Mouse (Mus musculus) cerebellum, adult 9-10 months (tissue): ENCODE measurements around the gene Zfhx3.

Experiments used
- DNase-seq: peaks from one replicate; pipeline ENCODE4 v3.0.0; 2022

Zfhx3 gene

DNA sequence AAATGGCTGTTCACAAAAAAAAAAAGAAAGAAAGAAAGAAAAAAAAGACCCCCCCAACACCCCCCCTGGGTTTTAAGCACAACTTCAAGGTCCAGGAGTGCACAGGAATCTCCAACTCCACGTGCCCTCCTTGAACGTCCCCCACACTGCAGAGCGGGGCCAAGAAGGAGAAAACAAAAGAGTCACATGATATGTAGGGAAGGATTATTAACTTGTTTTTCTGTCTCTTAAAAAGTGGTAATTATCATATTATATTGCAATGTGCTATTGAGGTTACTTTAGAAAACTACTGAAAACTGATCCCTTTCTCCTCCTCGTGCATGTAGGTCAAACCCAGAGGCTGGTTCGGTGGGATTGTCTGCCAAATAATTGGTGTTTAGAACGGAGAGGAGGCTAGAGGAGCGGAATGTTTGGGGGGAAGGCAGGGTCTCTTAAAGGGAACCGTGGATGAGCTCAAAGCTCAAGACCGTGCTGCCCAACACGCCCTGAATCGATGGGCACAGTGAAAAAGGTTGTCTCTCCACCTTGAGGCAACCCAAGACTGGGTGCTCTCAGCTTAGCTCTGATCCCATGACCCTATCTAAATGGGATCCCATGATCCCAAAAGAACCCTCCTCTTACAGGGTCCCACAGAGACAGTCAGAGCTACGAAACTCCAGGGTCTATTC is 612.3 kb downstream of the Zfhx3 start:
- no peak for DNase-seq

DNA sequence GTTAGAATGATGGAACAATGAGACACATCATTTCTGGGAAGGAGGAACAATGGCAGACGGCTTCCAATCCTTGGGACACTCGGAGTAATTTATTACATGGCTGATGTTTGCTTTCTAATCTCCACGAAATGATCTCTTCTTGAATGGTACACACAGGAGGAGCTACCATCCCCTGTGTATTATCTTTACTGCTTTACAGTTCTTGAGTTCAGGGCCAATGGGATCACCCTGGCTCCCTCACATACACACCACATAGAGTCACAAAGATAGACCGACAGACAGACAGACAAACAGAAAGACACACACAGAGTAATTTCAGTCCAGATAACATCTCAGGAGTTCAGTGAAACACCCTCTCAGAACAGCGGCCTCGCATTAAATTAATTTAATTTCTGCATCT is 621.0 kb downstream of the Zfhx3 start:
- no peak for DNase-seq

- no peak for DNase-seq
Measured at GRCm38 (mm10) chr8:108563934-108564564, 621.6 kb downstream of the Zfhx3 start.

DNA sequence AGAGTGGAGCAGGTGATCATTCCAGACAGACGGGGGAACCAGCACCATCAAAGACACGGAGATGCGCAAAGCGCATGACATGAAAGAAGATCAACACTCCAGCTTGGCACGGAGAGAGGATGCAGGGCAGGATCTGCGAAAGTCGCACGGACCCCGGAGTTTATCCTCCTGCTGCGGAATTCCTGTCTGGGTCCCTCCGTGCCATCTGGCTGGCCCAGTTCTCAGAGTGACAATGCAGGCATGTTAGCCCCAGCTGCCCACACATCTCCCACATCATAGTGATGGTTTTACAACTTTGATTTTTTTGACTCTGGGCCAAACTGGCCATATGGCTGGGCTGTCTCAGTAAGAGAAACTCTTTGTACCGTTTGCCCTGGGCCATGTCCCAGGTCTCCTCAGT is 623.6 kb downstream of the Zfhx3 start:
- peak; percentile 4 for DNase-seq

DNA sequence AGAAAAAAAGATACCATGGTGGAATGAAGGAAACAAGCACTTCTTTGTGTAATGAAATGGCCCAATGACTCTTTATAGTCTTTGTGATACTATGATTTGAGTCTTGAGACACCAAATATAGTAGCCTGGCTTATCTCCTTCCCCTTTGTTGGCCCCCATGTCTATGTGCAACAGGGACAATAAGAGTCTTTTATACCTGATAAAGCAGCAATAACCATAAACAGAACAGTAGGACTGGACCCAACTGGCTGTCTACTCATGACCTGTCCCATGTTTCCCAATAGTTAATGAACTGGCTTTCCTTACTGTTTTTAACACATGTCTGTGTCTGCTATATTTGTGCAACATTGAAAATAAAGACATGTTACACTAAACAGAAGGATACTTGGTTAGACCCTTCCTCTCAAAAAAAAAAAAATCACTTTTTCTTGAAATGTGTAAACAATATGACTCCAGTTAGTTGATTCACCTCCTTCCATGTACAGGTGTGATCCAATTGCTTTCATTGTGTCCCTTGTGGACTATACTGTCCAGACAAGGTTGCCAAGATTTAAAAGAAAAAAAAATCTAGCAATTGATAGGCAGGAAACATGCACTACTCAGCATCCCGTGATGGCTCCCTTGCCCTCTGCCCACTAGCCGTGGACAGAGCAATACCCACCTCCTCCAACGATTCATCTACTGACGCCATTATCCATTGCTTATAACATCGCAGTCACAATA is 631.0 kb downstream of the Zfhx3 start:
- no peak for DNase-seq

GRCm38 (mm10) chr8:108574101-108574500 is 631.7 kb downstream of the Zfhx3 start:
- DNase-seq: peak; percentile 8

- DNase-seq: no peak
Measured at GRCm38 (mm10) chr8:108577571-108577970, 635.1 kb downstream of the Zfhx3 start.

DNA sequence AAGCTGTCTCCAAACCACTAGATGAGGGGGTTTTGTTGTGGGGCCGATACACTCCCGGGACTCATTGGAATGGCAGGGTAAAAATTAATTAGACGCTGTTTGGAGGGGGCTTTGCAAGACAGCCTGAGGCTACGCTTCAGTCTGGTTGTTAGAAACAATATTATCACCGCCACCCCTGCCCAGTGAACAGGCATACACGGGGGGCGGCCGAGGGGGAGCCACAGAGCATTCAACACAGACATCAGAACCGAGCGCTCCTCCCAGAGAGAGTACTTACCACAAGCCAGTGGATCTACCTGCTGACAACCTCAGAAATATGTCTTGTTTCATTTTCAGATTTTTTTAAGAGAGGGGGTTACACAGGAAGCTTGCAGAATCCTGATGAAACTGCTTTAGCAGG is 635.9 kb downstream of the Zfhx3 start:
- DNase-seq: no peak

GRCm38 (mm10) chr8:108579808-108580207 is 637.4 kb downstream of the Zfhx3 start:
- DNase-seq: no peak

DNA sequence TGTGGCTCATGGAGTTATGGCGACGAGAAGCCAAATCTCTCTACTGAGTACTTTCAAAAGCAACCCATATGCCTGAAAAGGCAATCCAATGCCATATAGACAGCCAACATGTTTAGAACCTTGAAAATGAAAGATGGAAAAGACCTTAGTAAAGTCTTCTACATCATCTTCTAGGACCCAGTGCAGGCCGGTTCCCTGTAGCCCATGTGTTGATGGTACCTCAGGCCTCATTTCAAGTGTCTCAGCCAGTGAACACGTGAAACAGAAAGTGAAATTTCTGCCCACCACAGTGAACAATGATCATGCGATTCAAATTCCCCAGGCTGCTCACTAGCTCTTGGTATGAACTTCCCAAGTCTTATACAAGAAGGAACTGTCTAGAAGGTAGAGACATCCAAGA is 637.9 kb downstream of the Zfhx3 start:
- no peak for DNase-seq

- no peak for DNase-seq
Measured at GRCm38 (mm10) chr8:108581557-108581956, 639.1 kb downstream of the Zfhx3 start.

GRCm38 (mm10) chr8:108582251-108582650 is 639.8 kb downstream of the Zfhx3 start:
- DNase-seq: no peak

GRCm38 (mm10) chr8:108583261-108583660 is 640.8 kb downstream of the Zfhx3 start:
- DNase-seq: no peak

GRCm38 (mm10) chr8:108583867-108584661 is 641.6 kb downstream of the Zfhx3 start:
- no peak for DNase-seq

DNA sequence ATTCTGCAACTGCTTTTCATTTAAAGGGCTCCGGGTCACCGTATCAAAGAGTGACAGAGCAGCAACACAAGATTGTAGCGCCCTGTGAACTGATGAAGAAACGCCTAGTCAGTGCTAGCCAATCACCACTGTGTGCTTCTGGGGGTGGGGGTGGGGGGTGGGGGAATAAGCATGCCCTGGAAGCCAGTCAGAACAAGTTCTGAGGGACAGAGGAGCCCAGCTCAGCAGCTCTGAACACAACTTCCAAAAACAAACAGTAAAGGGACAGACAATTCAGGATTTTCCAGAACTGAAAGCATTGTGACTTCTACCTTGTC is 642.2 kb downstream of the Zfhx3 start:
- no peak for DNase-seq

DNA sequence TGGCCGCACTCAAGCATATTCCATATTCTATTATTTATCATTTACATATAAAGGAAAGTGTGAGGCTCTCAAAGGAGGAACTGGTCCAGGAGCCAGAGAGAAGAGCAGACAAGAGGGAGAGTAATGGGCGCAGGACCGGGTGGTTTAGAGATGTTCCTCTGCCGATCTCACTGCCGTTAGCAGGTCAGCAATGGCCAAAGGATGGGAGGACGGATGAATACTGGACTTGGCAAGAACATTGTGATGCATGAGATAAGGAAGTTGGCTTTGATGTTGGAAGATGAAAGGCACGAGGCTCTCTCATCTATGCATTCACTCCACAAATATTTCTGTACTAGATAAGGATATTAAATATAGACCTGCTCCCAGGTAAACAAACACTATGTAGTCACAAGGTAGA is 648.6 kb downstream of the Zfhx3 start:
- DNase-seq: no peak

DNA sequence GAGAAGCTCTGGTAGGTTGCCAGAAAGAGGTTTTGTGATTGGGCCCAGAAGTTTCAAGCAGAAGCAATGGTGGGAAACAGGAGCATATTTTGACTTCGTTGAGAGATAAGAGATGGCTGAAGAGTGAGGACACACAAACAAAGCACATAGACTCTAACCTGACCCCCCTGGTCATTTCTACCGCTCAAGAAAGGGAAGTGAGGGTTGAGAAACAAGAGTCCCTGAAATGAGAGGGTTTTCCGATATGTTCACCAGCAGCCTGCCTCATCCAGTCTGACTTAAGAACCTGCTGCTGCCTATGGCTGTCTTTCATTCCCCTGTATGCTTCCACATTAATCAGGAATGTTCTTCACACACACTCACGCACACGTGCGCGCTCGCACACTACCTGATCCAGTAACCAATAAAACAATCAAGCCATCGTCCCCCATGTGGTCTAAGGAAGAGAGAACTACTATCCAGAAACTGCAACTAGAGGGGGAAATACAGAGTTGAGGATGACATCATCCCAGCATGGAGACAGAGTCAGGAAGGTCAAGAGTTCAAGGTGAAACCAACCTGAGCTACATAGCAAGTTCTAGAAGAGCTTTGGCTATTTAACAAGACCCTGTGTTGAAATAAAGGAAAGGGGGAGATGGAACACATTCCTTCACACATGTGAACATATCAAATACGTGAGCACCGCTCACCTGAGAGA is 649.7 kb downstream of the Zfhx3 start:
- no peak for DNase-seq

GRCm38 (mm10) chr8:108592990-108593589 is 650.6 kb downstream of the Zfhx3 start:
- DNase-seq: no peak

GRCm38 (mm10) chr8:108593891-108594290 is 651.4 kb downstream of the Zfhx3 start:
- DNase-seq: no peak

GRCm38 (mm10) chr8:108594361-108595060 is 652.1 kb downstream of the Zfhx3 start:
- no peak for DNase-seq

- no peak for DNase-seq
Measured at GRCm38 (mm10) chr8:108595061-108595419, 652.6 kb downstream of the Zfhx3 start.
